Mouse (Mus musculus) forebrain, embryonic 15.5 days (tissue): ENCODE data around the gene Gm572. TPM values are rescaled to one million over a fixed set of nuclear protein-coding genes. Genes with fewer than 3 reads are reported as not detected.

Experiments used
- ATAC-seq: fragments of 200-750 bp; cut with Nextera tagmentation; replicated peaks from 2 replicates; pipeline ENCODE4 v1.8.0; 2017; ENCODE audit warnings: mild to moderate bottlenecking, moderate TSS enrichment, moderate library complexity
- H3K27ac ChIP-seq: fragments of 300-500 bp; sonication (generic); replicated peaks from 2 replicates; pipeline ENCODE4 v1.5.1; 2015; ENCODE audit warnings: mild to moderate bottlenecking, inconsistent platforms
- H3K27me3 ChIP-seq: fragments of 300-500 bp; sonication (generic); 2 replicates; pipeline ENCODE4 v1.6.1; 2015; ENCODE audit warnings: inconsistent platforms
- H3K36me3 ChIP-seq: fragments of 300-500 bp; sonication (generic); 2 replicates; pipeline ENCODE4 v1.6.1; 2015; ENCODE audit warnings: mild to moderate bottlenecking, inconsistent platforms
- H3K4me1 ChIP-seq: fragments of 300-500 bp; sonication (generic); 2 replicates; pipeline ENCODE4 v1.6.1; 2015; ENCODE audit warnings: inconsistent platforms
- H3K4me2 ChIP-seq: fragments of 300-500 bp; sonication (generic); replicated peaks from 2 replicates; pipeline ENCODE4 v1.6.1; 2015; ENCODE audit warnings: mild to moderate bottlenecking, inconsistent platforms
- H3K4me3 ChIP-seq: fragments of 300-500 bp; sonication (generic); 2 replicates; pipeline ENCODE4 v1.5.1; 2015; ENCODE audit warnings: mild to moderate bottlenecking, inconsistent platforms
- H3K9ac ChIP-seq: fragments of 300-500 bp; sonication (generic); replicated peaks from 2 replicates; pipeline ENCODE4 v1.6.1; 2015; ENCODE audit warnings: mild to moderate bottlenecking, inconsistent platforms
- H3K9me3 ChIP-seq: fragments of 300-500 bp; sonication (generic); 2 replicates; pipeline ENCODE4 v1.6.1; 2016; ENCODE audit warnings: inconsistent platforms
- WGBS: fragments of 180-500 bp; shearing (Covaris S2); methylation state at CpG from one replicate; pipeline ENCODE4 v1.1.7; 2015; ENCODE audit warnings: mixed read lengths; 5-methylcytosine and 5-hydroxymethylcytosine counted together
- polyA plus RNA-seq: library from polyadenylated mRNA; unstranded; fragments of >200 nt; fragmentation: Nextera tagmentation; extraction: Ambion mirVana; gene quantifications from 2 replicates; pipeline ENCODE4 v1.2.1, GENCODE M21; 2015

Gm572 gene
- polyA plus RNA-seq, 1 experiment from 2014 or later, result not detected

- H3K9me3 ChIP-seq, result no peaks in the 10 kb centered on the region
- peaks cover 28% of the 10 kb centered on the region for H3K36me3 ChIP-seq
- H3K4me2 ChIP-seq, result peak overlapping the region; percentile 82
- no peak overlapping the region for H3K27ac ChIP-seq
- peak overlapping the region; percentile 76 for H3K4me3 ChIP-seq
- H3K27me3 ChIP-seq, result no peaks in the 10 kb centered on the region
- WGBS, result 62% methylated on average over 3 of the region's 3 CpGs
- ATAC-seq, result peak; percentile 48
- peaks cover 28% of the 10 kb centered on the region for H3K4me1 ChIP-seq
- 0 out of 2 replicates have a peak overlapping the region, but pooled peaks have one; percentile 10 for H3K9ac ChIP-seq
Observed at GRCm38 (mm10) chr4:148627246-148627645, 15.9 kb upstream of the Gm572 start.

DNA sequence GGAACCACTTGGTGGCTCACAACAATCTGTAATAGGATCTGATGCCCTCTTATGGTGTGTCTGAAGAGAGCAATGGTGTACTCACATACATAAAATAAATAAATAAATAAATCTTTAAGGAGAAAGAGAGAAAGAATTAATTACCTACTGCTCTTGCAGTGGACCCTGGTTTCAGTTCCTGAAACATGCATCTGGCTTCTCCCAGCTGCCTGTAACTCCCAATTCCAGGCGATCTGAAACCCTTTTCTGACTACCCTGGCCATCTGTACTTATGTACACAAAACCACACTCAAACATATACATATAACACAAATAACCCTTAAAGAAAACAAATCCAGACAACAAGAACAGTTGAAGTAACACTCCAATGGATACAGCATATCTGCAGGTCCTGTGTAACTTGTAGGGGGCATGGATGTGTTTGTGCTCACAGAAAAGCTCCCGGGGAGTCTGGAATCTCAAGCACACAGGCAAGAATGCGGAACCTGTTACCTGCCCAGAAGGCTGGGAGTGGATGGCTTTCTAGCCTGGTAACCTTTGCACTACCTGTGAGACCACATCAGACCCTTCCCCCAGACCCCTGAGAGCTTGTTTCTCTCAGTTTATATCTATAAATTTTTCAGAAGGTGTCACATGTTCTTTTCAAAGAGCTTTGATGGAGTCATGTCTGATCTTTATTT is 11.0 kb upstream of the Gm572 start:
- WGBS, result 77% methylated on average over 3 of the region's 3 CpGs

DNA sequence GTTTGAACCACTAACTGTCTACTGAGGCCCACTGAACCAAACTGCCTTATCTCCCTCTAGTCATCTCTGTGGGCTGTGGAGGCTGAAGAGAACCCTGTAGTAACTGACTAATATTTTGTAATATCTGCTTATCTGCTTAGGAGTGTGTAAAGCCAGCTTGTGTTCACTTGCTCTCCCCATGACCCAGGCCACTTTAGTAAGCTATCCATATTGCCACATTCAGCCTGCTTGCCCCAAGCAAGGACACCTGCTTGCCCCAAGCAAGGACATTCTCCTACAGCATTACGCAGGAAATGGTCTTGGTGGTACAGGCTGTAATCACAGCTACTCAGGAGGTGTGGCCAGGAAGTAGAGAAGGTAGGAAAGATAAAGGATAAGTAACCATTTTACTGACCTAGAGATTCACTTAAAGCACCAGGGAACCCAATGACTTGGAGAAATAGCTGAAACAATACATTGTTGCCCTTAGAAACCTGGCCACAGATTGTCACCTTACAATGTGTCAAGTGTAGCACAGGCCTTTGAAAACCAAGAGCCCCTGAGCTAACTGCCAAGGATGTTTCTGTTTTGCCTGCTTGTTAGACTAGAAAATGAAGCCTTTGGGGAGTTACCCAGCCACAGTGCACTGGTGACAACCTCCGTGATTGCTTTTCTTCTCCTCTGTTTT is 9.6 kb upstream of the Gm572 start:
- H3K27me3 ChIP-seq, result no peaks in the 10 kb centered on the region

More for the DNA sequence above, 11.0 kb upstream of the Gm572 start:
- no peaks in the 10 kb centered on the region for H3K9me3 ChIP-seq
- no peaks in the 10 kb centered on the region for H3K36me3 ChIP-seq
- H3K9ac ChIP-seq, result no peak overlapping the region
- no peak for ATAC-seq
- H3K27me3 ChIP-seq, result no peaks in the 10 kb centered on the region
- H3K4me1 ChIP-seq, result 0 out of 2 replicates have a peak, but pooled peaks cover 2% of the 10 kb centered on the region
- H3K27ac ChIP-seq, result no peak overlapping the region
- no peak overlapping the region for H3K4me3 ChIP-seq
- no peak overlapping the region for H3K4me2 ChIP-seq

DNA sequence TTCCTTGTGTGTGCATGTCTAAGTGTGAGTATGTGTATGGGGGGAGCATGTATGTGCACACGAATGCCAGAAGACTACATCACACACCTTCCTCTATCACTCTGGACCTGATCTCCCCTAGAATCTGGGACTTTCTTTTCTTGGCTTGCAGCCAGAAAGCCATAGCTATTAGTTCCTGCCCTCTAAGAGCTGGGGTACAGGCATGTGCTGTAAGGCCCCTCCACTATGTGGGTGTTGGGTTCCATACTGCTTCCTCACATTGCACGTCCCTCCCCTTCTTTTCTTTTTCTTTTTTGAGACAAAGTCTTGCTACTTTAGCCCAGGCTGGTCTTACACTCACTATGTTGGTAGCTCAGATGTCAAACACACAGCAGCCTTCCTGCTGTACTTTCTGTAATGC is 7.8 kb upstream of the Gm572 start:
- no peak overlapping the region for H3K27ac ChIP-seq
- no peak for ATAC-seq
- H3K4me1 ChIP-seq, result no peaks in the 10 kb centered on the region
- no peaks in the 10 kb centered on the region for H3K27me3 ChIP-seq
- H3K4me2 ChIP-seq, result no peak overlapping the region
- H3K9me3 ChIP-seq, result no peaks in the 10 kb centered on the region
- no peak overlapping the region for H3K9ac ChIP-seq
- H3K4me3 ChIP-seq, result no peak overlapping the region
- WGBS, result 75% methylated on average over 2 of the region's 2 CpGs
- H3K36me3 ChIP-seq, result no peaks in the 10 kb centered on the region

More for the DNA sequence above, 9.6 kb upstream of the Gm572 start:
- Histone ChIP-seq H3K4me1 (no peaks in the 10 kb centered on the region), H3K36me3 (no peaks in the 10 kb centered on the region), H3K4me3 (no peak overlapping the region), H3K4me2 (no peak overlapping the region), H3K9ac (no peak overlapping the region), H3K27ac (no peak overlapping the region), H3K9me3 (no peaks in the 10 kb centered on the region)
- WGBS, result 86% methylated on average over 2 of the region's 2 CpGs
- no peak for ATAC-seq

- H3K4me2 ChIP-seq, result no peak overlapping the region
- H3K36me3 ChIP-seq, result no peaks in the 10 kb centered on the region
- no peaks in the 10 kb centered on the region for H3K27me3 ChIP-seq
- H3K27ac ChIP-seq, result no peak overlapping the region
- H3K9me3 ChIP-seq, result no peaks in the 10 kb centered on the region
- 51% methylated on average over 9 of the region's 9 CpGs for WGBS
- no peak overlapping the region for H3K9ac ChIP-seq
- no peak for ATAC-seq
- no peak overlapping the region for H3K4me3 ChIP-seq
- no peaks in the 10 kb centered on the region for H3K4me1 ChIP-seq
Observed at GRCm38 (mm10) chr4:148638302-148638701, 4.8 kb upstream of the Gm572 start.

DNA sequence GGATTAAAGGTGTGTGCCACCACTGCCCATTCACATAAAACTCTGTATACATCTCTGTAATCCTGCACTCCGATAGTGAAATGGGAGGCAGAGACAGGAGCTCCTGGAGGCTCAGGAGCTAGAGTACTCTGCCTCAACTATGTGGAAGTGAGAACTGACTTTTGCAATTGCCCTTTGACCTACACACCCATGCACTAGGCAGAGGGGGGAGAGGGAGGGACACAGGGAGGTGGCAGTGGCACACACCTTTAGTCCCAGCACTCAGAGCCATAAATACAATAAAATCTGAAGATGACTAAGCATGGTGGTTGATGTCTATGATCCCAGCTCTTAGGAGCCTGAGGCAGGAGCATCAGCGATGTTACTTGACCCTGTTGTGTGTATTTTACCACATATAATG is 3.7 kb upstream of the Gm572 start:
- no peak for ATAC-seq
- Histone ChIP-seq H3K4me1 (no peaks in the 10 kb centered on the region), H3K9me3 (no peaks in the 10 kb centered on the region), H3K4me2 (no peak overlapping the region), H3K4me3 (no peak overlapping the region), H3K9ac (no peak overlapping the region), H3K27ac (no peak overlapping the region), H3K36me3 (no peaks in the 10 kb centered on the region), H3K27me3 (no peaks in the 10 kb centered on the region)
- WGBS, result 81% methylated on average over 2 of the region's 2 CpGs

DNA sequence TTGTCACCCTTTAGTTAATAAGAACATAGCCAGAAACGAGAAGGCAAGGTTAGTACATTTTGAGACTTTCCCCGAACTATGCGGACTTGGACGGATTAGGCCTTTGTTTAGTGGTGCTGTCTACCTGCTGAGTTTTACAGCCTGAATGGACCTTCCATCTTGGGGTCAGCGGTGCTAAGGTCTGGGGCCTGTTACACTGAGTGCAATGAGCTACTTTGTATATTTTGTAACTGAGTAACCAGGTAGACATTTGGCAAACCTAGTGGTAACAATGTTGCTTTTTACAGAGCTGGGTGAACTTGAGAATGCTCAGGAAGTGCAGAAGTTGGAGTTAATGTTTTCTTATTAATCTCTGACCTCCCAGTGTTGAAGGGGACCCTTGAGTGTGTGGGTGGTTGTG is 2.0 kb upstream of the Gm572 start:
- Histone ChIP-seq H3K4me1 (no peaks in the 10 kb centered on the region), H3K36me3 (no peaks in the 10 kb centered on the region), H3K9ac (no peak overlapping the region), H3K4me2 (no peak overlapping the region), H3K4me3 (no peak overlapping the region), H3K27ac (no peak overlapping the region), H3K9me3 (no peaks in the 10 kb centered on the region), H3K27me3 (no peaks in the 10 kb centered on the region)
- WGBS, result 78% methylated on average over 5 of the region's 5 CpGs
- ATAC-seq, result no peak

GRCm38 (mm10) chr4:148644157-148644511 is 1.0 kb downstream of the Gm572 start:
- H3K27ac ChIP-seq, result no peak overlapping the region
- no peaks in the 10 kb centered on the region for H3K9me3 ChIP-seq
- H3K4me3 ChIP-seq, result no peak overlapping the region
- H3K4me1 ChIP-seq, result no peaks in the 10 kb centered on the region
- ATAC-seq, result no peak
- H3K9ac ChIP-seq, result no peak overlapping the region
- H3K4me2 ChIP-seq, result peak overlapping the region; percentile 26
- WGBS, result 9% methylated on average over 9 of the region's 9 CpGs
- H3K36me3 ChIP-seq, result no peaks in the 10 kb centered on the region
- no peaks in the 10 kb centered on the region for H3K27me3 ChIP-seq

DNA sequence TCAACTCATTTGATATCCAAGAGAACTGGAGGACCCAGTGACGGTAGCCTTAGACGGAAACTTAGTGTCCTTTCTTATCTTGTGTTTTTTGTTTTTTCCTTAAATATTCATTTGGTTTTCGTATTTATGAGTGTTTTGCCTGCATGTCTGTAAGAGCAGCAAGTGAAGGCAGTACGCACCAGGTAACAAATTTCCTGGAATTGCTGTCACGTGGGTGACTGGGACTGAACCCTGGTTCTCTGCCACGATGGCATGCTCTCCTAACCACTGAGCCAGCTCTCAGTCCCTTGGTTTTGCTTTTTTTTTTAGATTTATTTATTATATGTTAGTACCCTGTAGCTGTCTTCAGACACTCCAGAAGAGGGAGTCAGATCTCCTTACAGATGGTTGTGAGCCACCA is 1.8 kb downstream of the Gm572 start:
- no peak overlapping the region for H3K4me3 ChIP-seq
- 90% methylated on average over 6 of the region's 6 CpGs for WGBS
- H3K36me3 ChIP-seq, result no peaks in the 10 kb centered on the region
- no peak overlapping the region for H3K27ac ChIP-seq
- H3K4me2 ChIP-seq, result no peak overlapping the region
- no peaks in the 10 kb centered on the region for H3K9me3 ChIP-seq
- H3K27me3 ChIP-seq, result no peaks in the 10 kb centered on the region
- ATAC-seq, result no peak
- no peaks in the 10 kb centered on the region for H3K4me1 ChIP-seq
- H3K9ac ChIP-seq, result no peak overlapping the region

- Histone ChIP-seq H3K9ac (no peak overlapping the region), H3K27ac (no peak overlapping the region), H3K27me3 (no peaks in the 10 kb centered on the region), H3K4me2 (no peak overlapping the region), H3K36me3 (no peaks in the 10 kb centered on the region), H3K4me1 (no peaks in the 10 kb centered on the region), H3K9me3 (no peaks in the 10 kb centered on the region), H3K4me3 (no peak overlapping the region)
- 51% methylated on average over 11 of the region's 11 CpGs for WGBS
- no peak for ATAC-seq
Observed at GRCm38 (mm10) chr4:148646616-148647015, 3.5 kb downstream of the Gm572 start.

GRCm38 (mm10) chr4:148649309-148649708 is 6.2 kb downstream of the Gm572 start:
- Histone ChIP-seq H3K27me3 (no peaks in the 10 kb centered on the region), H3K4me1 (no peaks in the 10 kb centered on the region), H3K36me3 (no peaks in the 10 kb centered on the region), H3K9ac (no peak overlapping the region), H3K4me3 (no peak overlapping the region), H3K4me2 (no peak overlapping the region), H3K9me3 (no peaks in the 10 kb centered on the region), H3K27ac (no peak overlapping the region)
- 73% methylated on average over 3 of the region's 3 CpGs for WGBS
- ATAC-seq, result no peak

GRCm38 (mm10) chr4:148651045-148651444 is 7.9 kb downstream of the Gm572 start:
- 71% methylated on average over 9 of the region's 9 CpGs for WGBS
- H3K4me2 ChIP-seq, result no peak overlapping the region
- no peak overlapping the region for H3K27ac ChIP-seq
- no peak overlapping the region for H3K4me3 ChIP-seq
- no peak overlapping the region for H3K9ac ChIP-seq
- no peaks in the 10 kb centered on the region for H3K4me1 ChIP-seq
- no peaks in the 10 kb centered on the region for H3K9me3 ChIP-seq
- no peak for ATAC-seq
- H3K27me3 ChIP-seq, result no peaks in the 10 kb centered on the region
- no peaks in the 10 kb centered on the region for H3K36me3 ChIP-seq
